Comparison of ENCODE assay signal across 9 mouse cellular contexts in the genomic region with DNA sequence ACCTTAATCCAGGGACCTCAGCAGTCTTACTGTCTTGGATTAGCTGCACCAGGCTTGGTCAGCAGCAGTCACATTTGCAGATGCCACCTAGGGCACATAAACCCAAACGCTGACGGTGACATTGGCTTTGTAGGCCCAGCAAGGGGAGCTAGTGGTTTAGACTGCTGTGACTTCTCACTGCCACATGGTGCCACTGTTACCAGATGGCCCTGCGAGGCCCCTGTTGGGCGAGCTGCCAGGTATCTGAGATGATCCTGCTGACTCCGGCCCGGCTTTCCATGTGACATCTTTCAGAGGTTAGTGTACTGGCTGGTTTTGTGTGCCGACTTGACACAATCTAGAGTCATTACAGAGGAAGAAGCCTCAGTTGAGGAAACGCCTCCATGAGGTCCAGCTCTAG. TPM values are rescaled to one million over a fixed set of nuclear protein-coding genes. Genes with fewer than 3 reads are reported as not detected.
A peak's percentile ranks its signal among the peaks of the same experiment; 100 is the strongest.
DNase-seq lines count a peak whose midpoint lies in the region; ATAC-seq and TF ChIP-seq lines count a peak whose summit lies in the region.
"Had no signal": no experiment of that assay in that cellular context is flagged by ENCODE, and none has a peak within 500 bp of the region (broad histone marks: within the 10 kb centered on the region; RNA-seq: fewer than 3 reads in every experiment).

No protein-coding gene starts in this region.

- no peaks in the 10 kb centered on the region for H3K27me3 ChIP-seq in embryonic facial prominence, embryonic 14.5 days (replicated peaks; ENCODE audit: control insufficient read depth, insufficient read depth, low read length)
- H3K27me3 ChIP-seq in embryonic facial prominence, embryonic 10.5 days (replicated peaks; ENCODE audit: low read depth, poor library complexity, severe bottlenecking), result no peaks in the 10 kb centered on the region
- H3K27me3 ChIP-seq in thymus, adult 2 months (ENCODE audit: control insufficient read depth, insufficient read depth, low read length), result no peaks in the 10 kb centered on the region
- H3K27me3 ChIP-seq in heart, embryonic 12.5 days (replicated peaks), result no peaks in the 10 kb centered on the region
- H3K27me3 ChIP-seq: liver, embryonic 13.5 days had no signal

- WGBS in embryonic facial prominence, embryonic 14.5 days, result 64% methylated on average over 8 of the region's 8 CpGs
- 76% methylated on average over 8 of the region's 8 CpGs for whole genome bisulfite sequencing in embryonic facial prominence, embryonic 10.5 days
- WGBS in thymus, adult 2 months, result 68% methylated on average over 8 of the region's 8 CpGs
- 43% methylated on average over 8 of the region's 8 CpGs for WGBS in heart, embryonic 12.5 days

- peaks cover 17% of the 10 kb centered on the region; the same call in 1 of the 2 replicates for H3K4me1 ChIP-seq in embryonic facial prominence, embryonic 14.5 days (ENCODE audit: control insufficient read depth, insufficient read depth, low read length)
- H3K4me1 ChIP-seq in embryonic facial prominence, embryonic 10.5 days, result 0 out of 2 replicates have a peak, but pooled peaks cover 3% of the 10 kb centered on the region
- H3K4me1 ChIP-seq in thymus, adult 2 months (replicated peaks; ENCODE audit: control insufficient read depth, insufficient read depth, low read length), result no peaks in the 10 kb centered on the region
- 0 out of 2 replicates have a peak, but pooled peaks cover 4% of the 10 kb centered on the region for H3K4me1 ChIP-seq in heart, embryonic 12.5 days (replicated peaks)
- H3K4me1 ChIP-seq: liver, embryonic 13.5 days had no signal

- no peak overlapping the region for H3K4me3 ChIP-seq in embryonic facial prominence, embryonic 14.5 days (ENCODE audit: low read depth, low read length)
- H3K4me3 ChIP-seq in embryonic facial prominence, embryonic 10.5 days, result no peak overlapping the region
- H3K4me3 ChIP-seq in thymus, adult 2 months (ENCODE audit: control insufficient read depth, insufficient read depth, low read length), result no peak overlapping the region
- no peak overlapping the region for H3K4me3 ChIP-seq in heart, embryonic 12.5 days
- H3K4me3 ChIP-seq: liver, embryonic 13.5 days had no signal

- H3K4me2 ChIP-seq in embryonic facial prominence, embryonic 14.5 days (ENCODE audit: low read depth, low read length), result no peak overlapping the region
- H3K4me2 ChIP-seq in heart, embryonic 12.5 days, result no peak overlapping the region
- H3K4me2 ChIP-seq: liver, embryonic 13.5 days had no signal

- no peaks in the 10 kb centered on the region for H3K36me3 ChIP-seq in embryonic facial prominence, embryonic 14.5 days (ENCODE audit: control insufficient read depth, insufficient read depth, low read length)
- no peaks in the 10 kb centered on the region for H3K36me3 ChIP-seq in embryonic facial prominence, embryonic 10.5 days (replicated peaks)
- no peaks in the 10 kb centered on the region for H3K36me3 ChIP-seq in thymus, adult 2 months (ENCODE audit: control insufficient read depth, insufficient read depth, low read length)
- H3K36me3 ChIP-seq in heart, embryonic 12.5 days, result no peaks in the 10 kb centered on the region
- H3K36me3 ChIP-seq: liver, embryonic 13.5 days had no signal

- ATAC-seq in embryonic facial prominence, embryonic 14.5 days (ENCODE audit: low read depth), result no peak
- ATAC-seq in heart, embryonic 12.5 days (ENCODE audit: insufficient number of reproducible peaks, low FRiP score), result peak; percentile 42; the same call in 1 of the 2 replicates

- no peak overlapping the region for H3K9ac ChIP-seq in embryonic facial prominence, embryonic 14.5 days (ENCODE audit: low read depth, low read length)
- H3K9ac ChIP-seq in heart, embryonic 12.5 days, result no peak overlapping the region
- H3K9ac ChIP-seq: liver, embryonic 13.5 days had no signal

- no peaks in the 10 kb centered on the region for H3K9me3 ChIP-seq in embryonic facial prominence, embryonic 14.5 days (ENCODE audit: control insufficient read depth, low read length)
- H3K9me3 ChIP-seq in embryonic facial prominence, embryonic 10.5 days, result no peaks in the 10 kb centered on the region
- peaks cover 4% of the 10 kb centered on the region; the same call in 1 of the 2 replicates for H3K9me3 ChIP-seq in heart, embryonic 12.5 days (replicated peaks)
- H3K9me3 ChIP-seq: liver, embryonic 13.5 days had no signal

- no peak for TF ChIP-seq POLR2A in thymus, adult 2 months (IDR thresholded peaks at IDR 0.05; ENCODE audit: control insufficient read depth, extremely low read depth, insufficient read depth, low read length, poor library complexity)

- peak; percentile 64 for DNase-seq in embryonic facial prominence, embryonic 14.5 days (ENCODE audit: low spot score)
- no peak for DNase-seq in embryonic facial prominence, embryonic 10.5 days (ENCODE audit: low spot score)
- DNase-seq in thymus, adult 2 months, result peak; percentile 30
- DNase-seq in thymus, postnatal 10 days (ENCODE audit: low spot score in 2 of 2), result no peak
- peak; percentile 50 for DNase-seq in lung, postnatal 25 days (ENCODE audit: low spot score)
- DNase-seq in layer of hippocampus, postnatal 36 days, result no peak
- DNase-seq in layer of hippocampus, adult 18-20 months (ENCODE audit: low spot score in 2 of 2), result no peak
- DNase-seq: liver, embryonic 13.5 days had no signal

- TF ChIP-seq CTCF in thymus, adult 2 months (IDR thresholded peaks at IDR 0.05; ENCODE audit: borderline replicate concordance, control insufficient read depth, extremely low read depth, insufficient read depth, low read length, poor library complexity), result 0 out of 2 replicates have a peak, but pooled peaks have one; percentile 18

- H3K27ac ChIP-seq in embryonic facial prominence, embryonic 14.5 days (replicated peaks; ENCODE audit: low read depth, low read length), result no peak overlapping the region
- H3K27ac ChIP-seq in embryonic facial prominence, embryonic 10.5 days (replicated peaks), result no peak overlapping the region
- no peak overlapping the region for H3K27ac ChIP-seq in thymus, adult 2 months (ENCODE audit: control insufficient read depth, insufficient read depth, low read length)
- no peak overlapping the region for H3K27ac ChIP-seq in heart, embryonic 12.5 days (ENCODE audit: poor library complexity, severe bottlenecking)
- H3K27ac ChIP-seq: liver, embryonic 13.5 days had no signal

RNA-seq across cellular contexts. Expression of a gene that starts 12.3 kb away (rescaled TPM):
- not detected in 2 replicates for polyA plus RNA-seq in embryonic facial prominence, embryonic 14.5 days (2014; fragmentation: Nextera tagmentation; extraction: Ambion mirVana)
- polyA plus RNA-seq in embryonic facial prominence, embryonic 10.5 days (2016; fragmentation: Nextera tagmentation; extraction: Ambion mirVana), result not detected in 2 replicates
- polyA plus RNA-seq in thymus, adult 2 months (2012; rRNA removed), result 0.74 and 1.7 TPM in 2 replicates
- not detected in 2 replicates for polyA plus RNA-seq in heart, embryonic 12.5 days (2016; fragmentation: Nextera tagmentation; extraction: Ambion mirVana)
- total RNA-seq in layer of hippocampus, postnatal 36 days (2021), result not detected
- total RNA-seq in layer of hippocampus, adult 18-20 months (2021), result not detected
- polyA plus RNA-seq: liver, embryonic 13.5 days had no signal

RNA-seq across cellular contexts. Expression of a gene that starts 12.9 kb away (rescaled TPM):
- polyA plus RNA-seq in embryonic facial prominence, embryonic 14.5 days (2014; fragmentation: Nextera tagmentation; extraction: Ambion mirVana), result 0.24 and 0.74 TPM in 2 replicates
- 0.21 and 0.28 TPM in 2 replicates for polyA plus RNA-seq in embryonic facial prominence, embryonic 10.5 days (2016; fragmentation: Nextera tagmentation; extraction: Ambion mirVana)
- 0.42 and 0.47 TPM in 2 replicates for polyA plus RNA-seq in thymus, adult 2 months (2012; rRNA removed)
- polyA plus RNA-seq in heart, embryonic 12.5 days (2016; fragmentation: Nextera tagmentation; extraction: Ambion mirVana), result 0.05 and 0.06 TPM in 2 replicates
- total RNA-seq in layer of hippocampus, postnatal 36 days (2021), result under 1 TPM; 0.17 to 0.18 TPM
- total RNA-seq in layer of hippocampus, adult 18-20 months (2021), result under 1 TPM; 0.13 to 0.15 TPM

RNA-seq across cellular contexts. Expression of a gene that starts 16.6 kb away (rescaled TPM):
- polyA plus RNA-seq in embryonic facial prominence, embryonic 14.5 days (2014; fragmentation: Nextera tagmentation; extraction: Ambion mirVana), result 87.6 and 102 TPM in 2 replicates
- 35.9 and 37.1 TPM in 2 replicates for polyA plus RNA-seq in embryonic facial prominence, embryonic 10.5 days (2016; fragmentation: Nextera tagmentation; extraction: Ambion mirVana)
- 552 and 570 TPM in 2 replicates for polyA plus RNA-seq in thymus, adult 2 months (2012; rRNA removed)
- polyA plus RNA-seq in heart, embryonic 12.5 days (2016; fragmentation: Nextera tagmentation; extraction: Ambion mirVana), result 24.6 and 25.3 TPM in 2 replicates
- total RNA-seq in layer of hippocampus, postnatal 36 days (2021), result 10 to 100 TPM; 28.5 to 38.9 TPM
- 10 to 100 TPM; 23.9 to 26.3 TPM for total RNA-seq in layer of hippocampus, adult 18-20 months (2021)

RNA-seq across cellular contexts. Expression of a gene that starts 25.2 kb away (rescaled TPM):
- 3.2 and 3.7 TPM in 2 replicates for polyA plus RNA-seq in embryonic facial prominence, embryonic 14.5 days (2014; fragmentation: Nextera tagmentation; extraction: Ambion mirVana)
- polyA plus RNA-seq in embryonic facial prominence, embryonic 10.5 days (2016; fragmentation: Nextera tagmentation; extraction: Ambion mirVana), result 0.91 and 1.7 TPM in 2 replicates
- polyA plus RNA-seq in thymus, adult 2 months (2012; rRNA removed), result 33.2 and 39.6 TPM in 2 replicates
- 0.83 and 0.95 TPM in 2 replicates for polyA plus RNA-seq in heart, embryonic 12.5 days (2016; fragmentation: Nextera tagmentation; extraction: Ambion mirVana)
- under 1 TPM in 1 of 2 experiments, not detected in 1; 0.33 TPM for total RNA-seq in layer of hippocampus, postnatal 36 days (2021)
- total RNA-seq in layer of hippocampus, adult 18-20 months (2021), result not detected

RNA-seq across cellular contexts. Expression of a gene that starts 33.4 kb away (rescaled TPM):
- 231 and 259 TPM in 2 replicates for polyA plus RNA-seq in embryonic facial prominence, embryonic 14.5 days (2014; fragmentation: Nextera tagmentation; extraction: Ambion mirVana)
- 419 and 430 TPM in 2 replicates for polyA plus RNA-seq in embryonic facial prominence, embryonic 10.5 days (2016; fragmentation: Nextera tagmentation; extraction: Ambion mirVana)
- polyA plus RNA-seq in thymus, adult 2 months (2012; rRNA removed), result 53.9 and 56.1 TPM in 2 replicates
- polyA plus RNA-seq in heart, embryonic 12.5 days (2016; fragmentation: Nextera tagmentation; extraction: Ambion mirVana), result 247 and 253 TPM in 2 replicates
- 100 to 1,000 TPM; 163 to 169 TPM for total RNA-seq in layer of hippocampus, postnatal 36 days (2021)
- total RNA-seq in layer of hippocampus, adult 18-20 months (2021), result 100 to 1,000 TPM; 189 to 196 TPM

Comparison
In these comparisons a context has a peak if more than half of its experiments do, and no peak if none do; other contexts are left out.
1. DNase-seq: peak in embryonic facial prominence, embryonic 14.5 days (single experiment), thymus, adult 2 months (single experiment) and lung, postnatal 25 days (single experiment); none in embryonic facial prominence, embryonic 10.5 days (single experiment), thymus, postnatal 10 days (0 of 2), layer of hippocampus, postnatal 36 days (0 of 2) and layer of hippocampus, adult 18-20 months (0 of 2).